Mouse (Mus musculus): Measurements from ENCODE around the gene Tgtp2. TPM values are rescaled to one million over a fixed set of nuclear protein-coding genes. Genes with fewer than 3 reads are reported as not detected.

The Tgtp2 gene
- polyA plus RNA-seq, 1 experiment = not detected

Other genes with a start within 250 kb of the Tgtp2 start
- gene Trim41, start 246.9 kb downstream of the Tgtp2 start, polyA plus RNA-seq (2012) = 2.6 and 3.9 TPM in 2 replicates
- gene Trim7, start 238.1 kb downstream of the Tgtp2 start, polyA plus RNA-seq (2012) = not detected in 2 replicates
- 4.5 and 4.6 TPM in 2 replicates for gene Gm12184, start 237.6 kb downstream of the Tgtp2 start, polyA plus RNA-seq (2012)
- 0.11 TPM in 1 of 2 replicates, not detected in the other for gene Irgm1, start 192.5 kb downstream of the Tgtp2 start, polyA plus RNA-seq (2012)
- gene Gm5431, start 162.0 kb downstream of the Tgtp2 start, polyA plus RNA-seq (2012) = not detected in 2 replicates
- gene Psme2b, start 118.0 kb downstream of the Tgtp2 start, polyA plus RNA-seq (2012) = 0.08 and 0.19 TPM in 2 replicates
- 0.02 TPM in 1 of 2 replicates, not detected in the other for gene Olfr56, start 85.3 kb downstream of the Tgtp2 start, polyA plus RNA-seq (2012)
- not detected in 2 replicates for gene 9930111J21Rik1, start 84.8 kb downstream of the Tgtp2 start, polyA plus RNA-seq (2012)
- not detected in 2 replicates for gene Gm12185, start 72.0 kb downstream of the Tgtp2 start, polyA plus RNA-seq (2012)
- gene Tgtp1, start 70.0 kb downstream of the Tgtp2 start, polyA plus RNA-seq (2012) = not detected in 2 replicates
- 0.02 TPM in 1 of 2 replicates, not detected in the other for gene 9930111J21Rik2, start 13.0 kb downstream of the Tgtp2 start, polyA plus RNA-seq (2012)
- not detected in 2 replicates for gene Ifi47, start 12.4 kb upstream of the Tgtp2 start, polyA plus RNA-seq (2012)
- gene Olfr1396, start 50.7 kb upstream of the Tgtp2 start, polyA plus RNA-seq (2012) = not detected in 2 replicates
- not detected in 2 replicates for gene Olfr1395, start 78.1 kb upstream of the Tgtp2 start, polyA plus RNA-seq (2012)
- not detected in 2 replicates for gene Olfr1394, start 90.2 kb upstream of the Tgtp2 start, polyA plus RNA-seq (2012)
- gene Btnl9, start 123.0 kb upstream of the Tgtp2 start, polyA plus RNA-seq (2012) = not detected in 2 replicates
- 0.02 and 0.16 TPM in 2 replicates for gene Zfp62, start 139.1 kb upstream of the Tgtp2 start, polyA plus RNA-seq (2012)
- 6.7 and 7.3 TPM in 2 replicates for gene Mgat1, start 180.0 kb upstream of the Tgtp2 start, polyA plus RNA-seq (2012)
- not detected in 2 replicates for gene Olfr1393, start 214.1 kb upstream of the Tgtp2 start, polyA plus RNA-seq (2012)
- 0.01 TPM in 1 of 2 replicates, not detected in the other for gene Olfr1392, start 221.1 kb upstream of the Tgtp2 start, polyA plus RNA-seq (2012)
- not detected in 2 replicates for gene Olfr10, start 240.5 kb upstream of the Tgtp2 start, polyA plus RNA-seq (2012)